Mouse (Mus musculus): ENCODE measurements around the gene Pitpnm1.
A peak's percentile ranks its signal among the peaks of the same experiment; 100 is the strongest.

Pitpnm1 gene

DNA sequence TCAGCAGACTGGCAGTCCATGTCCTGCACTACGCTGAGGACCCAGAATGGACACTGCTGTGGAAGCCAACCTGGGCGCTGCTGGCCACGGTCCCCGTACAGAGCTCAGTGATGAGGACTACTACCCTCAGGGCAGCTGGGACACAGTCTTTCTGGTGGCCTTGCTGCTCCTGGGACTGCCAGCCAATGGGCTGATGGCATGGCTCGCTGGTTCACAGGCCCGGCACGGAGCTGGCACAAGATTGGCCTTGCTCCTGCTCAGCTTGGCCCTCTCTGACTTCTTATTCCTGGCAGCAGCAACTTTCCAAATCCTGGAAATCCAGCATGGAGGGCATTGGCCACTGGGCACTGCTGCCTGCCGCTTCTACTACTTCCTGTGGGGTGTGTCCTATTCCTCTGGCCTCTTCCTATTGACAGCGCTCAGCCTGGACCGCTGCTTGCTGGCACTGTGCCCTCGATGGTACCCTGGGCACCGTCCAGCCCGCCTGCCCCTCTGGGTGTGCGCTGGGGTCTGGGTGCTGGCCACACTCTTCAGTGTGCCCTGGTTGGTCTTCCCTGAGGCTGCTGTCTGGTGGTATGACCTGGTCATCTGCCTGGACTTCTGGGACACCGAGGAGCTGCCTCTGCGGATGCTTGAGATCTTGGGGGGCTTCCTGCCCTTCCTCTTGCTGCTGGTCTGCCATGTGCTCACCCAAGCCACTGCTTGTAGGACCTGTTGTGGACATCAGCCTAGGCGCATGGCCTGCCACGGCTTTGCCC lies 42.8 kb downstream of the Pitpnm1 start:
- peak; percentile 75 for DNase-seq

DNA sequence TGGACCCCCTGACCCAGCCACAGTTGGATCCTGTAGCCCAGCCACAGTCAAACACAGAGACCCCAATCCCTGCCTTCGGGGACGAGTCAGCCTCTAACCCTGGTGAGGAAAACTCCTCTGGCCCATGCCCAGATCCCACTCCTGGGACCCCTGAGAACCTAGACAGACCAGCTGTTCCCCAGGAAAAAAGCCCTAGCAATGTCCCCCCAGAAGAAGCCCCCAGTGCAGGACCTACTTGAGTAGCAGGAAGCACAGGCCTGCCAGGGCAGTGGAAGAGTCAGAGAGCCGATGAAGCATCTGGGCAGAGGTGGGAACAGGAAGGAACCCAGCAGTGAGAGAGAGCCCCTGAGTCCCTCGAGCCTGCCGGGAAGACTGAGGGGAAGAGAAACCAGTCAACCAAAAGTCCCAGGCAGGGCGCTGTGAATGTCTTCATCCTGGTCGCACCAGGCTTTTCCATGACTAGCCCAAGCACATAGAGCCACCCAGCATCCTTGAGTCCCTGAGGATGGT lies 44.0 kb downstream of the Pitpnm1 start, which contains the start of gene Cabp4:
Cabp4 (minus strand) TSS at position 275 of the 510 bp plus-strand sequence.
- DNase-seq: no peak

GRCm38 (mm10) chr19:4144550-4145498 lies 45.0 kb downstream of the Pitpnm1 start:
- DNase-seq: peak; percentile 39

DNA sequence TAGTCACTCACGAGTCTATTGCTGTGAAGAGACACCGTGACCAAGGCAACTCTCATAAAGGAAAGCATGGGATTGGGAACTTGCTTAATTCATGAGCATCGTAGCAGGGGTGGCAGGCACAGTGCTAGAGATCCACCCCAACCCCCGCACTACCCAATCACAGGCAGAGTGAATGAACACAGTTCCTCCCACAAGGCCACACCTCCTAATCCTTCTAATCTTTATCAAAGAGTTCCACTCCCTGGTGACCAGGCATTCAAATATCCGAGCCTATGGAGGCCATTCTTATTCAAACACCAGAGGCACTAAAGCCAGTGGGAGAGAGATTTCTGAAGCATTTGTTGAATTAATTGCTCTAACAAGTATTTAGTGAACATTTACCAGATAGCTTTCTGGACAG lies 46.1 kb downstream of the Pitpnm1 start:
- no peak for DNase-seq

DNA sequence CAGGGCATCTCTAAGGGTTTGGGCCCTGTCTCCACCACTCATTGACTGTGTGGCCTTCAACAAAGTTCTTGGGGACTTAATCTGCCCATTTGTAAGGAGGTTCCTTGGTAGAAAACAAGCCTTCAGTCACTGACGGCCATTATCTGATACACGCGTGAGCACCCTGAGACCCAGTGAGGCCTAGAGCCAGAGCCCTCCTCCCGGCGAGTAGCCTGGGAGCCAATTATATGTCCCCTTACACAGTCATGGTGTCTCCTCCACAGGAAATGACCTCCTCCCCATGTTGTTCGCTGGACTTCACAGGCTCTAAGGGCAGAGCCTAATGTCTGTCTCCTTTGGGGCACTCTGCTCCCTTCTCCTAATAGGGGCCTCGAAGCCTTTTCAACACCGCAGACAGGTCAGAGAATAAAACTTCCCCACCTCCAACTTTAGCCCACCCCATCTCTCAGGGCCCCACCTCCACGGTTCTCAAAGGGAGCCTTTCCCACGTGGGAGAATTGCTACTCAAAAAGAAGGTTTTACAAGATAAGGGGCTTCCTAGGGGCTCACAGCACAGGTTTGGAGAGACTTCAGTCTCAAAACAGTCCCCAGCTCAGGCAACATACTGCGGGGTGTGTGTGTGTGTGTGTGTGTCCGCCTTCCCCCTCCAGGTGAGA lies 46.7 kb downstream of the Pitpnm1 start:
- no peak for DNase-seq

GRCm38 (mm10) chr19:4147022-4147405 lies 47.2 kb downstream of the Pitpnm1 start:
- no peak for DNase-seq

- DNase-seq: peak; percentile 12
These were observed 48.1 kb downstream of the Pitpnm1 start for GRCm38 (mm10) chr19:4147782-4148490.

DNA sequence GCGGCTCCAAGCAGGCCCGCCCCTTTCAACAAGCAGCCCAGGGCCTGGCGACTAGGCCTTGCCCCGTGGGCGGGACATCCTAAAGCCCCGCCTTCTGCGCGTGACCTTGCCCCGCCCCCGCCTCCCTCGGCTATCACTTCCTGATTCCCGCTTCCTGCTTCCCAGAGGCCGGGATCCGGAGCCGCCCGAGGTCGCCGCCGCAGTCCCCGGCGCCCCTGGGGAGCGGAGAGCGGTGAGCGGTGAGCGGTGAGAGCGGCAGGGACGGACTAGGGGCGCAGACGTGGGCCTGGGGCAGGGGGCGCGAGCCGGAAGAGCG lies 48.7 kb downstream of the Pitpnm1 start, which contains the start of gene Coro1b:
Coro1b (plus strand) TSS at position 129 of the 316 bp plus-strand sequence.
- DNase-seq: peak; percentile 96

DNA sequence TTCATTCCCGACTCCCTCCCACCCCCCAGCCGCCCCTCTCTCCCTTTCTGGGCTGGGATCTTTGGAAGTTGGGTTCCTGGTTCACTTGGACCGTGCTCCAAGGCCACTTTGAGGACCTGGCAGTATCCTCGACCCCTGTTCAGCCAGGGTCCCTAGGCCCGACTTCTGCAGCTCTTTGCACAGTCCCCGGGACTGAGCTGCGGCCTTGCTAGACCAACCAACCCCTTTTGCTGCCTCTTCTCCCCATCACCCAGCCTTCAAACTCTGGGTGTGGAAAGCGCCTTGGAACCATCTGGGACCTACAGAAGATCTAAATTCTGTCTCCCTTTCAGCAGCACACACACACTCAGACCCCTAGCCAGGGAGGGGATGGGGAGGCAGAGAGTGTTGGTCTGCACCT lies 49.0 kb downstream of the Pitpnm1 start:
- no peak for DNase-seq

DNA sequence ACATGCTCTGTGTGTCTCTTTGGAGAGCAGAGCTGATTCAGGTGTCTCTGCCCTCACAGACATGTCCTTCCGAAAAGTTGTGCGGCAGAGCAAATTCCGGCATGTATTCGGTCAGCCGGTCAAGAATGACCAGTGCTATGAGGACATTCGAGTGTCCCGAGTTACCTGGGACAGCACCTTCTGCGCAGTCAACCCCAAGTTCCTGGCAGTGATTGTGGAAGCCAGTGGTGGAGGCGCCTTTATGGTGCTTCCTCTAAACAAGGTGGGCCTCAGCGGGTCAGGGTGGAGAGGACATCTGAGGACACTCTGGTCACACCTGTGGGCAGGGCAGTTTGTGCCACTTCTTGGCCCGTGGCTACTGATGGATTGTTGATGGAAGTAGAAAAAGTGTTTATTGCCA lies 49.5 kb downstream of the Pitpnm1 start:
- no peak for DNase-seq

DNA sequence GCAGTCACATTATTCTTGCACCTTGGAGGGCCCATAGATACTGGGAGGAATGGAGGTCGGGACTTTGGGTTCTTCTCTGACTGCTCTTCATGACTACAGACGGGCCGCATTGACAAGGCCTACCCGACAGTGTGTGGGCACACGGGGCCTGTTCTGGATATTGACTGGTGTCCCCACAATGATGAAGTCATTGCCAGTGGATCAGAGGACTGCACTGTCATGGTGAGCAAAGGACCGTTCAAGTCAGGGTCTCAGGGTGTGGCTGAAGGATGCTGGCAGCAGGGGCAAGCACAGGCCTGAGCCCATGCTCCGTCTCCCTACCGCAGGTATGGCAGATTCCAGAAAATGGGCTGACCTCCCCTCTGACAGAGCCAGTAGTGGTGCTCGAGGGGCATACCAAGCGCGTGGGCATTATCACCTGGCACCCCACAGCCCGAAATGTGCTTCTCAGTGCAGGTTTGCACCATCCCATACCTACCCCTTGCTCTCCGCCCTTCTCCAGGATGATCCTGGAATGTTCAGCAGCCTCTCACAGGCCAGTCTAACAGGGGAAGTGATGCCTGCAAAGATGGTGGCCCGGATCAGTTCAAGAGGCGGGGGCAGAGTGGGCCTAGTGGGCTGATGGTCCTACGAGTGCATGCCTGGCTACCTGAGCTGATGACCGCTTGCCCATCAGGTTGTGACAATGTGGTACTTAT lies 50.1 kb downstream of the Pitpnm1 start:
- DNase-seq: no peak

- no peak for DNase-seq
These were observed 51.0 kb downstream of the Pitpnm1 start for GRCm38 (mm10) chr19:4150567-4151487.

DNA sequence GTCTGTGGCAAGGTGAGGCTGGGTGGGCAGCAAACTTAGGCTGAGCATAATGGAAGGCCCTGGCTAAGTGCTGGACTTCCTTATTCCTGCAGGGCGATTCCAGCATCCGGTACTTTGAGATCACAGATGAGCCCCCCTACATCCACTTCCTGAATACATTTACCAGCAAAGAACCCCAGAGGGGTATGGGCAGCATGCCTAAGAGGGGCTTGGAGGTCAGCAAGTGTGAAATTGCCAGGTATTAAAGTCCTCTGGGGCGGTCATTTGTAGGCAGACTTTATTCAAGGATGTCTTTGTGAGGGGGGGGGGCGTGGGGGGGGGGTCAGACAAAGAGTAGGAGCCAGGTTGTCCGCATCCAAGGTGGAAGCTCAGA lies 51.7 kb downstream of the Pitpnm1 start:
- no peak for DNase-seq

DNA sequence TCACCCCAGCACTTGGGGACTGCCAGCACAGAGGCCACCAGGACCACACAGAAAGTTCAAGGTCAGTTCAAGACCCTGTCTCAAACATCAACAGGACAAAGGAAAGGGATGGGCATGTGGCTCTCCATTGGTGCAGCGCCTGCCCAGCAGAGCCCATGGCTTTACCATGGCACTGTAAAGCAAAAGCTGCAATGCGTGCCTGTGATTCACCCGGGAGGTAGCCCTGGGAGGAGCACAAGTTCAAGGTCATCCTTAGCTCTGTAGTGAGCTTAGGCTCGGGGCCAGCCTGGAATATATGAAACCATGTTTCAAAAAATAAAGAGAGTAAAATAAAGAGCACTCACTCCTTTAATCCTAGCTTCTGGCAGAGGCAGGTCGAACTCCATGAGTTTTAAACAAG lies 52.1 kb downstream of the Pitpnm1 start:
- DNase-seq: no peak

GRCm38 (mm10) chr19:4152445-4153231 lies 52.8 kb downstream of the Pitpnm1 start:
- DNase-seq: no peak

GRCm38 (mm10) chr19:4153232-4153654 lies 53.4 kb downstream of the Pitpnm1 start, which contains the start of gene Ptprcap:
Ptprcap (plus strand) TSS chr19:4153604.
- no peak for DNase-seq

- DNase-seq: no peak
These were observed 54.8 kb downstream of the Pitpnm1 start for GRCm38 (mm10) chr19:4154437-4155222.

DNA sequence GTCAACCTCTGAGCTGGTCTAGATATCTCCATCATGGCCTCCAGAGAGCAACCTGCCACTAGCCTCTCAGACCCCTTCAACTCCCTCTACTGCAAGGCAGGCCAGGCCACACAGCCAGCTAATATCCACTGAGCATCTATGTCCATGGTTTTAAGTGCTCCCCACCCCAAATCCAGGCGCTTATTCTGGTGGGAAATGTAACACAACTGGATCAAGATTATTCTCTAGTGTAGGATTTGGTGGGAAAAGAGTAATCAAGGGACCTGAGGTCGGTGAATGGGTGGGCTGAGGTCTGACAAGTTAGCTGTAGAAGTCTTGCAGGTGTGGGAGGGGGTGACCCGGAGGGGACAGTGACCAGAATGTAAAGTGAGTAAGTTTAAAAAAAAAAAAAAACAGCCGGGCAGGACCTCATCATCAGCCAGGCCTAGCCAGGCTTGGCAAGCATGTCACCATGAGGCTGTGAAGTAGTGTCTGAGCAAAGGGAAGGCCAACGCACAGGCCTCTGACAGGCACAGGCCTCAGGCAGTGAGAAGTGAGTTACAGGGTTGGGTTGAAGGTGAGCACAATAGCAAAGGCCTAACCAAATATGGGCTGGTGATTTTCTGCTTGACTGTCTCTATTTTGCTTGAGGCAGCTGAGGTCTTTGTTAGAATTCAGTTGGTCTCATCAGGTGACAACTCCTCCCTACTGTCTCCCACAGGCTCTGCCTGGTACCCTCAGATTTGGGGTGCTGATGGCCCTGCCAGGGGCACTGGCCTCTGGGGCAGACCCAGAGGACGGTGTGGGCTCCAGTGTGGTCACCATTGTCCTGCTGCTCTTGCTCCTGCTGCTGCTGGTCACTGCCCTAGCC lies 55.6 kb downstream of the Pitpnm1 start:
- no peak for DNase-seq

Measured in kidney, adult 11 months (tissue).